Mouse (Mus musculus) liver, embryonic 12.5 days (tissue): ENCODE measurements around the gene Syn2. TPM values are rescaled to one million over a fixed set of nuclear protein-coding genes. Genes with fewer than 3 reads are reported as not detected.
"Not testable (repeated sequence)": the region's sequence is repeated elsewhere in the genome, so short reads cannot be mapped to it uniquely, and the experiment has no call there.

Experiments
- ATAC-seq: fragments of 200-750 bp; cut with Nextera tagmentation; 2 replicates; pipeline ENCODE4 v1.8.0; 2017; ENCODE audit warnings: moderate number of reproducible peaks, mild to moderate bottlenecking, moderate library complexity
- H3K27ac ChIP-seq: fragments of 300-500 bp; sonication (generic); 2 replicates; pipeline ENCODE4 v1.5.1; 2016; ENCODE audit warnings: mild to moderate bottlenecking
- H3K27me3 ChIP-seq: fragments of 300-500 bp; sonication (generic); replicated peaks from 2 replicates; pipeline ENCODE4 v1.6.1; 2016; ENCODE audit warnings: mild to moderate bottlenecking, moderate library complexity
- H3K36me3 ChIP-seq: fragments of 300-500 bp; sonication (generic); 2 replicates; pipeline ENCODE4 v1.6.1; 2016; ENCODE audit warnings: mild to moderate bottlenecking, moderate library complexity
- H3K4me1 ChIP-seq: fragments of 300-500 bp; sonication (generic); 2 replicates; pipeline ENCODE4 v1.6.1; 2016
- H3K4me2 ChIP-seq: fragments of 300-500 bp; sonication (generic); 2 replicates; pipeline ENCODE4 v1.6.1; 2016; ENCODE audit warnings: mild to moderate bottlenecking, moderate library complexity
- H3K4me3 ChIP-seq: fragments of 300-500 bp; sonication (generic); 2 replicates; pipeline ENCODE4 v1.5.1; 2016; ENCODE audit warnings: mild to moderate bottlenecking, moderate library complexity
- H3K9ac ChIP-seq: fragments of 300-500 bp; sonication (generic); 2 replicates; pipeline ENCODE4 v1.6.1; 2016; ENCODE audit warnings: mild to moderate bottlenecking, moderate library complexity
- H3K9me3 ChIP-seq: fragments of 300-500 bp; sonication (generic); replicated peaks from 2 replicates; pipeline ENCODE4 v1.6.1; 2016; ENCODE audit warnings: mild to moderate bottlenecking, moderate library complexity
- WGBS: fragments of 180-500 bp; shearing (Covaris S2); methylation state at CpG from one replicate; pipeline ENCODE4 v1.1.7; 2016; ENCODE audit not compliant: insufficient replicate concordance; 5-methylcytosine and 5-hydroxymethylcytosine counted together
- polyA plus RNA-seq: library from polyadenylated mRNA; unstranded; fragments of >200 nt; fragmentation: Nextera tagmentation; extraction: Ambion mirVana; gene quantifications from 2 replicates; pipeline ENCODE4 v1.2.1, GENCODE M21; 2016

Gene Syn2
- polyA plus RNA-seq, 1 experiment from 2014 or later, result not detected

- no peak overlapping the region for H3K9ac ChIP-seq
- whole genome bisulfite sequencing, result 58% methylated on average over 3 of the region's 3 CpGs
- no peak overlapping the region for H3K4me2 ChIP-seq
- no peak overlapping the region for H3K27ac ChIP-seq
- no peaks in the 10 kb centered on the region for H3K9me3 ChIP-seq
- H3K36me3 ChIP-seq, result no peaks in the 10 kb centered on the region
- no peak for ATAC-seq
- H3K4me1 ChIP-seq, result no peaks in the 10 kb centered on the region
- H3K4me3 ChIP-seq, result no peak overlapping the region
- 0 out of 2 replicates have a peak, but pooled peaks cover 4% of the 10 kb centered on the region for H3K27me3 ChIP-seq
Measured at GRCm38 (mm10) chr6:115230557-115230956, 95.9 kb downstream of the Syn2 start.

GRCm38 (mm10) chr6:115231836-115232235 is 97.1 kb downstream of the Syn2 start:
- no peak overlapping the region for H3K4me3 ChIP-seq
- H3K4me2 ChIP-seq, result no peak overlapping the region
- no peaks in the 10 kb centered on the region for H3K9me3 ChIP-seq
- no peaks in the 10 kb centered on the region for H3K36me3 ChIP-seq
- H3K4me1 ChIP-seq, result no peaks in the 10 kb centered on the region
- no peak overlapping the region for H3K9ac ChIP-seq
- WGBS, result 59% methylated on average over 4 of the region's 4 CpGs
- H3K27me3 ChIP-seq, result 0 out of 2 replicates have a peak, but pooled peaks cover 4% of the 10 kb centered on the region
- no peak for ATAC-seq
- no peak overlapping the region for H3K27ac ChIP-seq

- WGBS, result 43% methylated on average over 1 of the region's 1 CpGs
- Histone ChIP-seq H3K27me3 (0 out of 2 replicates have a peak, but pooled peaks cover 4% of the 10 kb centered on the region), H3K9me3 (no peaks in the 10 kb centered on the region), H3K9ac (no peak overlapping the region), H3K36me3 (no peaks in the 10 kb centered on the region), H3K4me2 (no peak overlapping the region), H3K4me1 (no peaks in the 10 kb centered on the region), H3K27ac (no peak overlapping the region), H3K4me3 (no peak overlapping the region)
- no peak for ATAC-seq
Measured at GRCm38 (mm10) chr6:115232562-115232961, 97.9 kb downstream of the Syn2 start.

GRCm38 (mm10) chr6:115238031-115239027 is 103.6 kb downstream of the Syn2 start:
- WGBS, result 67% methylated on average over 9 of the region's 9 CpGs
- no peaks in the 10 kb centered on the region for H3K36me3 ChIP-seq
- no peak overlapping the region for H3K4me2 ChIP-seq
- ATAC-seq, result no peak
- no peak overlapping the region for H3K27ac ChIP-seq
- H3K4me3 ChIP-seq, result no peak overlapping the region
- H3K4me1 ChIP-seq, result no peaks in the 10 kb centered on the region
- no peak overlapping the region for H3K9ac ChIP-seq
- H3K27me3 ChIP-seq, result 0 out of 2 replicates have a peak, but pooled peaks cover 4% of the 10 kb centered on the region
- no peaks in the 10 kb centered on the region for H3K9me3 ChIP-seq

GRCm38 (mm10) chr6:115239335-115239734 is 104.6 kb downstream of the Syn2 start:
- Histone ChIP-seq H3K9ac (no peak overlapping the region), H3K4me2 (no peak overlapping the region), H3K36me3 (no peaks in the 10 kb centered on the region), H3K27me3 (0 out of 2 replicates have a peak, but pooled peaks cover 4% of the 10 kb centered on the region), H3K9me3 (no peaks in the 10 kb centered on the region), H3K27ac (no peak overlapping the region), H3K4me3 (no peak overlapping the region), H3K4me1 (no peaks in the 10 kb centered on the region)
- 74% methylated on average over 7 of the region's 7 CpGs for WGBS
- ATAC-seq, result no peak

- not testable (repeated sequence) for H3K4me1 ChIP-seq, H3K36me3 ChIP-seq, H3K9me3 ChIP-seq, H3K27ac ChIP-seq, H3K4me2 ChIP-seq, H3K9ac ChIP-seq, H3K27me3 ChIP-seq, H3K4me3 ChIP-seq, ATAC-seq
- WGBS, result 34% methylated on average over 2 of the region's 2 CpGs
Measured at GRCm38 (mm10) chr6:115240431-115240830, 105.7 kb downstream of the Syn2 start.

GRCm38 (mm10) chr6:115241131-115241699 is 106.5 kb downstream of the Syn2 start:
- Histone ChIP-seq H3K27ac (no peak overlapping the region), H3K36me3 (no peaks in the 10 kb centered on the region), H3K4me2 (no peak overlapping the region), H3K4me1 (no peaks in the 10 kb centered on the region), H3K4me3 (no peak overlapping the region), H3K27me3 (no peaks in the 10 kb centered on the region), H3K9me3 (no peaks in the 10 kb centered on the region), H3K9ac (no peak overlapping the region)
- no peak for ATAC-seq
- WGBS, result 67% methylated on average over 3 of the region's 3 CpGs

- WGBS, result 76% methylated on average over 3 of the region's 3 CpGs
- no peaks in the 10 kb centered on the region for H3K4me1 ChIP-seq
- ATAC-seq, result no peak
- no peak overlapping the region for H3K27ac ChIP-seq
- H3K36me3 ChIP-seq, result no peaks in the 10 kb centered on the region
- H3K9me3 ChIP-seq, result no peaks in the 10 kb centered on the region
- H3K9ac ChIP-seq, result no peak overlapping the region
- no peaks in the 10 kb centered on the region for H3K27me3 ChIP-seq
- H3K4me3 ChIP-seq, result no peak overlapping the region
- H3K4me2 ChIP-seq, result no peak overlapping the region
Measured at GRCm38 (mm10) chr6:115241939-115242338, 107.2 kb downstream of the Syn2 start.

- Histone ChIP-seq H3K9me3 (no peaks in the 10 kb centered on the region), H3K4me2 (no peak overlapping the region), H3K4me1 (no peaks in the 10 kb centered on the region), H3K27me3 (no peaks in the 10 kb centered on the region), H3K9ac (no peak overlapping the region), H3K36me3 (no peaks in the 10 kb centered on the region), H3K27ac (no peak overlapping the region), H3K4me3 (no peak overlapping the region)
- WGBS, result 46% methylated on average over 2 of the region's 2 CpGs
- ATAC-seq, result no peak
Measured at GRCm38 (mm10) chr6:115244222-115244621, 109.5 kb downstream of the Syn2 start.

- no peaks in the 10 kb centered on the region for H3K36me3 ChIP-seq
- H3K9ac ChIP-seq, result no peak overlapping the region
- H3K4me3 ChIP-seq, result no peak overlapping the region
- H3K27me3 ChIP-seq, result no peaks in the 10 kb centered on the region
- no peak overlapping the region for H3K27ac ChIP-seq
- no peak overlapping the region for H3K4me2 ChIP-seq
- no peaks in the 10 kb centered on the region for H3K9me3 ChIP-seq
- H3K4me1 ChIP-seq, result no peaks in the 10 kb centered on the region
- no peak for ATAC-seq
- WGBS, result 79% methylated on average over 3 of the region's 3 CpGs
Measured at GRCm38 (mm10) chr6:115245500-115246058, 110.9 kb downstream of the Syn2 start.

- 0 out of 2 replicates have a peak, but pooled peaks cover 6% of the 10 kb centered on the region for H3K27me3 ChIP-seq
- H3K4me1 ChIP-seq, result 0 out of 2 replicates have a peak, but pooled peaks cover 4% of the 10 kb centered on the region
- no peak overlapping the region for H3K27ac ChIP-seq
- ATAC-seq, result no peak
- H3K9ac ChIP-seq, result no peak overlapping the region
- peak overlapping the region; percentile 36 for H3K4me2 ChIP-seq
- WGBS, result 14% methylated on average over 13 of the region's 13 CpGs
- no peak overlapping the region for H3K4me3 ChIP-seq
- no peaks in the 10 kb centered on the region for H3K9me3 ChIP-seq
- H3K36me3 ChIP-seq, result no peaks in the 10 kb centered on the region
Measured at GRCm38 (mm10) chr6:115251531-115251985, 116.9 kb downstream of the Syn2 start.
